Mouse (Mus musculus) heart, postnatal 0 days (tissue): ENCODE results near the gene Mroh7.

Source experiments
- CTCF ChIP-seq: IDR thresholded peaks from 2 replicates; pipeline ENCODE4 v1.5.1; 2016; ENCODE audit warnings: antibody characterized with exemption, control low read depth, low read depth
- EP300 ChIP-seq: IDR thresholded peaks from 2 replicates; pipeline ENCODE4 v1.6.1; 2016; ENCODE audit warnings: antibody characterized with exemption, low read depth

DNA sequence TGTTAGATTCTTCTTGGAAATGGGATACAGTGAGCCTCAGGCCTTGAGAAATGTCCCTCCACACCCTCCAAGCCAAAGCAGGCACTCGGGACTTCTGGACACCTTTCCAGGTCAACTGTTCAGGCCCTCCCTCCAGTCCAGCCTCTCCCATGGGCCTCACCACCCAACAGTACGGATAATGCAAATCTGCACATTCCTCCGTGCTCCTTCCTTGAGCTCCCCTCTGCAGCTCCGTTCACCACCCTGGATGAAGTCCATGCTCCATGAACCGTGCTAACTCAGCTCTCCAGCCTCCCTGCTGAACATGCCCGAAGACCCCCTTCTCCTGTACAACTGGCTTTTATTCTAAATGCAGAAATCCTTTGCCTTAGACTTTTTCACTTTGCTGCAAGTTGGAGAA is 66.0 kb downstream of the Mroh7 start:
- TF ChIP-seq CTCF (no peak), EP300 (no peak)
